Mouse (Mus musculus): ENCODE results near the gene Rps6ka5.

Rps6ka5 gene

GRCm38 (mm10) chr12:100726651-100727050 is at the start of gene Rps6ka5:
TSS of gene Rps6ka5 (minus strand) at chr12:100726983.
- no peak for DNase-seq (ENCODE audit: low spot score)

GRCm38 (mm10) chr12:100775911-100776581 is 49.3 kb upstream of the Rps6ka5 start:
- DNase-seq (ENCODE audit: low spot score) = no peak

GRCm38 (mm10) chr12:100775291-100775690 is 48.5 kb upstream of the Rps6ka5 start:
- DNase-seq (ENCODE audit: low spot score) = no peak

- DNase-seq (ENCODE audit: low spot score) = no peak
Measured at GRCm38 (mm10) chr12:100774756-100775155, 48.0 kb upstream of the Rps6ka5 start.

DNA sequence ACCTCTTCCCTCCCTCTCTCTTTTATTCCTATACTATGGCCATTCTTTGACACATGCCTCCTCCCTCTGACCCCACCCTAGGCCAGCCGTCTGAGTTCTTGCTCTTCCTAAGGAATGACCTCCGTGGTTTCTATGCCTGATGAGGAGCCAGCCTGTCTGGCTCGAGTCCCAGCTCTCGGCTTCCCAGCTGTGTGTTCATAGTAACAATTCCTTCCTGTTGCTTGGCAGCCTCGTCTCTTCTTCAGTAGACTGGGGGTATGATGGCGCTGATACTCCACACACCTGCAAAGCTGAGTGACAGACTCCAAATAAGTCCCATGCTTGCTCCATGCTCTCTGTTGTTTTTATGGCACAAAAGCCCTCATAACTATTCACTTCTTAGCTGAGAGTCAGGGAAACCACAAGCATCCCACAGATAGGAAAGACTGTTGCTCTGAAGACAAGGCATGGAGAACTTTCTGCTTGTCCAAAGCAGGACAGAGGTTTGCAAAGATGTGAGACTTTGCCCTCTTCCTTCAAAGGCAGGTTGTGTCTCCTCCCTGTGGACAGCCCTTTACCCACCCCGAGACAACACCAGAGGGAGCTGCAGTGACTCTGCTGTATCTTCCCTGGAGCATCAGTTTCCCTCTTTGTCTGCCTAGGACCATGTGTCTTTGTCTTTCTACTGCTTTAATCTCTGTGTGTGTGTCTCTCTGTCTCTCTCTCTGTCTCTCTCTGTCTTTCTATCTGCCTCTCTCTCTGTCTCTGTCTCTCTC is 45.6 kb upstream of the Rps6ka5 start:
- DNase-seq (ENCODE audit: low spot score) = no peak

GRCm38 (mm10) chr12:100770765-100771164 is 44.0 kb upstream of the Rps6ka5 start:
- DNase-seq (ENCODE audit: low spot score) = no peak

DNA sequence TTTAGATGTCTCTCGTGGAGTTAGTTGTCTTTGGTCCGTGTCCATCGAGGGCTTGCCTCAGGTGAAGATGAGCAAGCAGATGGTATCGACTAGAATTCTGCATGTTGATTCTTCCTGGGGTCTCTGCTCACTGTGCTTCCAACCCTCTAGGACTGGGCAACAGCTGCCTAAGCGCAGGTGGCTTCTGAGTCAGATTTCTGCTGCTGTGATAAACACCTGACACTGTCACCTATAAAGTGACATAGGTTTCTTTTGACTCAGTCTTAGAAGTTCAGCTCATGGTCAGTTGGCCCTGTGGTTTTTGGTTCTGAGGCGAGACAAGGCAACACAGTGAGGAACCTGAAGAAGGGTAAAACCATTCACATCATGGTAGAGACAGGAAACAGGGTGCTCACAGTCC is 43.1 kb upstream of the Rps6ka5 start:
- no peak for DNase-seq (ENCODE audit: low spot score)

DNA sequence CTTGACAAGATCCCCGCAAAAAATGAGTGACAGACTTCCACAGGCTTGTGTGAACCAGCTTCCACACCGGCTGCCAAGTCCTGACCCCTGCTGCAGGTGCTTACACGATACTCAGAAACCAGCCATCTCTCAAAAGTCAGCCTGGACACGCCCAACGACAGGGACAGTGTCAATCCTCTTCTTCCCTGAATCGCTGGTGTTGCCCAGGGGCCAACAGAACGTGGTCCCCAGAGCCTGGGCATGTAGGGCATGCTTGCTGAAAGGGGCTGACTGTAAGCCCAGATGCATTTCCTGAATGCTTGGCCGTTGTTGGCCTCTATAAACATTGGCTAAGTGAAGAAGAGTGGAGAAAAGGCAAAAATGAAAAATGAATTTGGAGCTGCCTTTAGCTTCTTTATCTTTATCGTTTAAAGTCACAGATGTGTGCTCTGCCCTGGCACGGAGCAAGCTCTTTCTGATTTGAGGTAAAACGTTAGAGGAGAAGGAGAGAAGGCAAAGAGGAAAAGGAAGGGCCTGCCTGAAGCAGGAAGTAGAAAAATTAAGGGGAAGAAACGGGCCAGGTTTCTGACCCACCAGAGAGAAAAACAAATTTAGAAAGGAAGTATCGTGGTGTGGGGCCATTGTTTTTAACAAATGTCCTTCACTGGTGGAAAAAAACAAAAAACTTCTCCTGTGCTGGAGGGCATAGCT is 37.7 kb upstream of the Rps6ka5 start:
- no peak for DNase-seq (ENCODE audit: low spot score)

GRCm38 (mm10) chr12:100762663-100763425 is 36.1 kb upstream of the Rps6ka5 start:
- no peak for DNase-seq (ENCODE audit: low spot score)

DNA sequence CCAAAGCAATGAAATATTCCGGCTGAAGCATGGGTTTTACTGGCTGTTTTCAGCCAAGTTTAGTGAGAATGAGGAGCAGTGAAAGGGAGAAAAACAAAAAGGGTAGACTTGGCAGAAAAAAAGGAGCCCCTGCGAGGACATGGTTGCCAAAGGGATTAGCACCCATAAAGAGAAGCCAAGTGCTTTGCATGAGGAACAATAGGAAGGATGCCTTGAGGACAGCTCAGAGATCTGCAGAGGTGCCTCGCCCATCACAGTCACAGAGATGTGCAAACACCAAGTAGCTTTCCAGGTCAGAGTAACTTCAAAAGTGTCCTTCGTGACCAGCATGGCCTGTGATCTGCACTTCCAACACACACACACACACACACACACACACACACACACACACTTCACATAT is 30.6 kb upstream of the Rps6ka5 start:
- no peak for DNase-seq (ENCODE audit: low spot score)

GRCm38 (mm10) chr12:100753716-100754115 is 26.9 kb upstream of the Rps6ka5 start:
- DNase-seq (ENCODE audit: low spot score) = no peak

GRCm38 (mm10) chr12:100752977-100753376 is 26.2 kb upstream of the Rps6ka5 start:
- no peak for DNase-seq (ENCODE audit: low spot score)

GRCm38 (mm10) chr12:100742468-100742867 is 15.7 kb upstream of the Rps6ka5 start:
- DNase-seq (ENCODE audit: low spot score) = no peak

GRCm38 (mm10) chr12:100740313-100740712 is 13.5 kb upstream of the Rps6ka5 start:
- no peak for DNase-seq (ENCODE audit: low spot score)

DNA sequence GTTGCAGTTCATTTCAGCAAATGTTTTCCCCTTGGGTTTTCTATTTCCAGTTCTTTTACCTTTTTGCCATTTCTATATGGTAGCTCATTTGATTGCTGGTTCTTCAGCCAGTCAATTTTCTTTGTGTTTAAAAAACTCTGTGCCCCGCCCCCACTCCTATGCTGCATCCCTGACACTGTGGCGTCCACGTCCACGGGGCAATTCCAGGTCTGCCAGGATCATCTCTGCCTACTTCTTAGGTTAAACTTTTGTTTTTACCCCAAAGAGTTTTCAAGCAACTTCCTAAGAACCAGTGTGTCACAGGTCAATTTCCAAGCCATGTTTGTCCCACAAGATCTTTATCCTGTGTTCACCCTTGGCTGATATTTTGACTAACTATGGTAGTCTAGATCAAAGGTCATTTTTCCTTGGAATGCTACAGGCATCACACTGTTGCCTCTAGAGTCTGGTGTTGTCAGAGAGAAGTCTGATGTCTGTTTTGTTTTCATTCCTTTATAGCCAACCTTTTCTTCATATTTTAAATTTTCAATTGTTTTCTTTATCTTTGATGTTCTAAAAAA is 12.3 kb upstream of the Rps6ka5 start:
- DNase-seq (ENCODE audit: low spot score) = no peak

DNA sequence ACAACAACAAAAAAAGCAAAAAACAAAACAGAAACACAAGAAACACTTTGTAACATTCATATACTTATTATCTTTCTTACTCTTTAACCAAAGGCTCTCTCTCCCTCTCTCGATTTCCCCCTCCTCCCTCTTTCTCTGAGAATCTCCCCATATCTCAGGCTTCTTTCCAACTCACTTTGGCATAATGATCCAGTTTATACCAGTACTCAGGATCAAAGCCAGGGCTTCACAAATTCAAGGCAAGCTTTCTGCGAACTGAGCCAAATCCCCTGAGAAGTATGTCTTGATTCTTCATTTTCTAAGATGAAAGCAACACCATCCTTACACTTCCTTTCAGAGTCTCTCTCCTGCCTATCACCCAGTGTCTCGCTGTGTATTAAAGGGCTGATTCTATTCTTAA is 11.7 kb upstream of the Rps6ka5 start:
- DNase-seq (ENCODE audit: low spot score) = no peak

GRCm38 (mm10) chr12:100735581-100735980 is 8.8 kb upstream of the Rps6ka5 start:
- DNase-seq (ENCODE audit: low spot score) = no peak

- no peak for DNase-seq (ENCODE audit: low spot score)
Measured at GRCm38 (mm10) chr12:100735156-100735555, 8.4 kb upstream of the Rps6ka5 start.

GRCm38 (mm10) chr12:100728646-100729485 is 2.1 kb upstream of the Rps6ka5 start:
- DNase-seq (ENCODE audit: low spot score) = no peak

- no peak for DNase-seq (ENCODE audit: low spot score)
Measured at GRCm38 (mm10) chr12:100727891-100728290, 1.1 kb upstream of the Rps6ka5 start.

DNA sequence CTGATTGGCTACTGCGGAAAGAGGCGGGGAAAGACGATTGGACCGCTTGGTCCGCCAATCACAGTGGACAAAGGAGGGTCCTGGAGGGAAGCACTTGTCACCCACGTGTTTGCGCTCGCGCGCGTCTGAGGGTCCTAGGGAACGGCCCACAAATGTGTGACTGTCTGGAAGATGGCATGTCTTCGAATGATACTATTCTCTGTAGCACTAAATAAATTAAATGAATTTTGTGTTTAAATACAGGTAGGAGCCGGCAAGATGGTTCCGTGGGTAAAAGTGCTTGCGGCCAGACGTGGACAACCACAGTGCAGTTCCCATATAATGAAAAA is 1.4 kb downstream of the Rps6ka5 start:
- DNase-seq (ENCODE audit: low spot score) = no peak
